Mouse (Mus musculus) kidney, postnatal 0 days (tissue): ENCODE data around the gene D5Ertd579e. TPM values are rescaled to one million over a fixed set of nuclear protein-coding genes. Genes with fewer than 3 reads are reported as not detected.

Source experiments
- ATAC-seq: fragments of 200-750 bp; cut with Nextera tagmentation; replicated peaks from 2 replicates; pipeline ENCODE4 v1.8.0; 2017; ENCODE audit warnings: low read depth, moderate number of reproducible peaks, moderate TSS enrichment, moderate library complexity; ENCODE audit not compliant: low FRiP score
- DNase-seq: peaks from one replicate; pipeline ENCODE4 v3.0.0-alpha.2; 2016; ENCODE audit warnings: low spot score
- H3K27ac ChIP-seq: fragments of 300-500 bp; sonication (generic); 2 replicates; pipeline ENCODE4 v1.5.1; 2014; ENCODE audit warnings: mild to moderate bottlenecking
- H3K27me3 ChIP-seq: fragments of 300-500 bp; sonication (generic); 2 replicates; pipeline ENCODE4 v1.6.1; 2014; ENCODE audit warnings: low read length, mixed read lengths; ENCODE audit not compliant: insufficient read depth
- H3K36me3 ChIP-seq: fragments of 300-500 bp; sonication (generic); 2 replicates; pipeline ENCODE4 v1.6.1; 2014; ENCODE audit warnings: low read length, mixed read lengths; ENCODE audit not compliant: insufficient read depth
- H3K4me1 ChIP-seq: fragments of 300-500 bp; sonication (generic); replicated peaks from 2 replicates; pipeline ENCODE4 v1.6.1; 2014; ENCODE audit warnings: antibody characterized with exemption, low read length, mixed read lengths; ENCODE audit not compliant: insufficient read depth
- H3K4me2 ChIP-seq: fragments of 300-500 bp; sonication (generic); 2 replicates; pipeline ENCODE4 v1.6.1; 2014; ENCODE audit warnings: mild to moderate bottlenecking, low read length, moderate library complexity, mixed read lengths
- H3K4me3 ChIP-seq: fragments of 300-500 bp; sonication (generic); replicated peaks from 2 replicates; pipeline ENCODE4 v1.5.1; 2014; ENCODE audit warnings: low read depth, low read length
- H3K9ac ChIP-seq: fragments of 300-500 bp; sonication (generic); 2 replicates; pipeline ENCODE4 v1.6.1; 2014; ENCODE audit warnings: low read depth, low read length
- H3K9me3 ChIP-seq: fragments of 300-500 bp; sonication (generic); replicated peaks from 2 replicates; pipeline ENCODE4 v1.6.1; 2016; ENCODE audit warnings: low read length, inconsistent platforms, mixed read lengths
- CTCF ChIP-seq: IDR thresholded peaks from 2 replicates; pipeline ENCODE4 v1.5.1; 2016; ENCODE audit warnings: antibody characterized with exemption, low read depth, mild to moderate bottlenecking, moderate library complexity
- WGBS: fragments of 180-500 bp; shearing (Covaris S2); extraction: QIAGEN DNeasy Blood & Tissue Kit; methylation state at CpG from one replicate; pipeline ENCODE4 v1.1.7; 2014; 5-methylcytosine and 5-hydroxymethylcytosine counted together
- polyA plus RNA-seq: library from polyadenylated mRNA; unstranded; fragments of >200 nt; fragmentation: Nextera tagmentation; extraction: Ambion mirVana; gene quantifications from 2 replicates; pipeline ENCODE4 v1.2.1, GENCODE M21; 2015

D5Ertd579e gene
- polyA plus RNA-seq, 1 experiment from 2014 or later, result 19.9 TPM

- H3K9me3 ChIP-seq, result no peaks in the 10 kb centered on the region
- no peak overlapping the region for H3K4me3 ChIP-seq
- DNase-seq (no peak), ATAC-seq (no peak)
- 57% methylated on average over 2 of the region's 2 CpGs for WGBS
- H3K9ac ChIP-seq, result no peak overlapping the region
- peaks cover 25% of the 10 kb centered on the region for H3K4me1 ChIP-seq
- H3K36me3 ChIP-seq, result no peaks in the 10 kb centered on the region
- H3K27ac ChIP-seq, result no peak overlapping the region
- H3K4me2 ChIP-seq, result no peak overlapping the region
- no peak for TF ChIP-seq CTCF
- no peaks in the 10 kb centered on the region for H3K27me3 ChIP-seq
These were observed 142.7 kb downstream of the D5Ertd579e start for GRCm38 (mm10) chr5:36553056-36553606.

GRCm38 (mm10) chr5:36552391-36552790, 143.4 kb downstream of the D5Ertd579e start:
- no peaks in the 10 kb centered on the region for H3K36me3 ChIP-seq
- 90% methylated on average over 4 of the region's 4 CpGs for WGBS
- no peak for ATAC-seq

More at GRCm38 (mm10) chr5:36552391-36552790, 143.4 kb downstream of the D5Ertd579e start:
- no peaks in the 10 kb centered on the region for H3K27me3 ChIP-seq
- TF ChIP-seq CTCF, result no peak
- no peaks in the 10 kb centered on the region for H3K9me3 ChIP-seq
- peaks cover 18% of the 10 kb centered on the region for H3K4me1 ChIP-seq
- no peak overlapping the region for H3K9ac ChIP-seq
- DNase-seq, result no peak
- no peak overlapping the region for H3K4me3 ChIP-seq
- no peak overlapping the region for H3K4me2 ChIP-seq
- no peak overlapping the region for H3K27ac ChIP-seq

Other genes with a start within 250 kb of the D5Ertd579e start
- 67.5 and 68.0 TPM in 2 replicates for gene Grpel1, start 231.0 kb downstream of the D5Ertd579e start, polyA plus RNA-seq
- gene Tada2b, start 211.7 kb downstream of the D5Ertd579e start, polyA plus RNA-seq, result 2.4 and 2.6 TPM in 2 replicates
- gene Ccdc96, start 211.4 kb downstream of the D5Ertd579e start, polyA plus RNA-seq, result 0.68 and 0.74 TPM in 2 replicates
- gene Tbc1d14, start 102.7 kb downstream of the D5Ertd579e start, polyA plus RNA-seq, result 39.7 and 41.6 TPM in 2 replicates
- gene Bloc1s4, start 52.6 kb upstream of the D5Ertd579e start, polyA plus RNA-seq, result 31.1 and 33.7 TPM in 2 replicates
- 513 and 542 TPM in 2 replicates for gene Mrfap1, start 100.7 kb upstream of the D5Ertd579e start, polyA plus RNA-seq
- gene Man2b2, start 134.6 kb upstream of the D5Ertd579e start, polyA plus RNA-seq, result 16.5 and 17.6 TPM in 2 replicates
- 0.04 and 0.11 TPM in 2 replicates for gene Ppp2r2c, start 172.5 kb upstream of the D5Ertd579e start, polyA plus RNA-seq